Mouse (Mus musculus) monocyte, adult 5-6 weeks (primary cell): ENCODE measurements around the gene Sh3gl2. TPM values are rescaled to one million over a fixed set of nuclear protein-coding genes. Genes with fewer than 3 reads are reported as not detected.

ENCODE experiments used
- ATAC-seq: fragments of 153-309, 156-312 bp; replicated peaks from 2 replicates; pipeline ENCODE4 v1.8.0; 2017; ENCODE audit warnings: mild to moderate bottlenecking; ENCODE audit not compliant: low TSS enrichment, insufficient number of reproducible peaks, severe bottlenecking, poor library complexity, low FRiP score
- total RNA-seq: library from RNA; stranded (forward); fragments of 200-1000, 200-491, 200-594 nt; gene quantifications from 3 replicates; pipeline ENCODE4 v1.2.3, GENCODE M21; 2017

Gene Sh3gl2
- total RNA-seq, 1 experiment from 2014 or later: not detected

DNA sequence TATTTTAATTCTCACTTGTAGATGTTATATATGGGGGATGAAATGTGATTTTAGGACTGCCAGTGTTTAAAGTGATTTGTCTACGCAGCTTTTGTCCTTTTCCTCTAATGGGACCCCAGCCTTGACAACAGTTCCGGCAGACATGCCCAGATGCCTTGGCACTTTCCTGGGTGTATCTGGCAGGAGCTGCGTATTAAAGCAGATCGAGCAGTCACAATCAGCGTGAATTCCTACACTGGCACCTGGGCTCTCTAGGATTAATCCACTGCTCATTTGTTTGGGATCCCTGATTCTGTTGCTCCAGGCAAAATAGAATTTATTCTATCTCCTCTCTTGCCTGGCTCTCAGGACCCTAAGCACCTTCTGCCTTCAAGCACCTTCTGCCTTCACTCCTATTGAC lies 171.7 kb downstream of the Sh3gl2 start:
- no peak for ATAC-seq

DNA sequence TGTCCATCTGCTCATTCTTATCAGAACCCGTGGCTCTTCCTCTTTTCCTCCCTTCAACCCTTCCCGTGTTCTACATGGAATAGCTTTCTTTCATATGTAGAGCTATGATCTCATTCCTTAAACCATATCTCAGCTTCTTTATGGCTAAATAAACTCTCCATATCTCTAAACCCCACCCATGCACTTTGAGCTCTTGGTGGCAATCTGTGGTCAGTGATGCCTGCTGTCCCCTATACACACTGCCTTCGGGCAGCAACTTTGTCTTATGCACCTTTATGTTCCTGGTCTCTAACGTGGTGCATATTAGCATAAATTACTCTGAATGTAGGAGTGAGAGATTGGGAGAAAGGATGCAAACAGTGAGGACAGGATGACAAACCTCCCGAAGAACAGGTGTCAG lies 180.3 kb downstream of the Sh3gl2 start:
- no peak for ATAC-seq

DNA sequence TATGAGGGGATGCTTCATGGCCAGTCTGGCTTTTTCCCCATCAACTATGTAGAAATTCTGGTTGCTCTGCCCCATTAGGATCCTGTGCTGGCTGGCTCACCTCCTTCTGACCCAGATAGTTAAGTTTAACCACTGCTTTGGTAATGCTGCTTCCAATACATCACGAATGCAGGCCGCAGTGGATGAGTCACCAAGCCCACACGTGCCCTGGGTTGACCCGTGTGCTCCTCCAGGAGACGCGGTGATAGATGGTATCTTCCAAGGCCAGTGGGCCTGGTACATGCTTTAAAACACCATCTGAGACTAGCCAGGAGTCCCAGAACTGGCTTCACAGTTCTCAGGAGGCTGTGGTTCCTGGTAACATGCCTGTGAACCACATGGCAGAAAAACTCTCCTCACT lies 182.8 kb downstream of the Sh3gl2 start:
- ATAC-seq: no peak

DNA sequence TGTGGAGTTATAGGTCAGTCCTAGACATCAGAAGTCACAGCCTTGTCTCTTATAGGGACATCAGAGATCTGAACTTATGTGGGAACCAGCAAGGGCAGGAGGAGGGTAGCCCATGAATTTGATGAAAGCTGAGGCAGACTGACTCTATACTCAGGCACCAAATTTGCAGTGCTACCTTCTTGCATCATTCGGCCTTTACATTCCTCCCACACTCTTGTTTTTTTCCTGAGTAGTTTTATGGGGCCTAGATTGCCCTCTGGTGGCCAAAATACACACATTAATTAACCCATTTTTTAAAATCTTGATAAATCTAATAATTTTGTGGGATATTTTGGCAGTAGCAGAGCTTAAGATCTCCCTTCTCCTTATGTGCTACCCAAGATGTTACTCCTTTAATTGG lies 186.9 kb downstream of the Sh3gl2 start:
- ATAC-seq: no peak

DNA sequence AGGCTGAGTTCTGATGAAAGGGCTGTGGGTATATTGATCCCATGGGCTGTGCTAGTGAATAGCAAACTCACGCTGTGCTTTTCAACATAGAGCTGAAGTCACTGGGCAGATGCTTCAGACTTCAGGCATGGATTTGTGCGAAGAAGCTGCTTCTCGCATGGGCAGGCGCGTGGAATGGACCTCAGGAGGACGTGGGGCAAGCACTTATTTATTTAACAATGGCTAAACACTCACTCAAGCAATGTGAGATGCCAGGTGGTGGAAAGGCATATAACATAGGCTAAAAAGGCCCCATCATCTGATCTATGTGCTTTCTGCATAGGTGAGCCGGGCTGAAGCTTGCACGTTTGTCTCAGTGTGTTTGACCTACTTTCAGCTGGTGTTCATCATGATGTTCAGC lies 193.8 kb downstream of the Sh3gl2 start:
- ATAC-seq: no peak

DNA sequence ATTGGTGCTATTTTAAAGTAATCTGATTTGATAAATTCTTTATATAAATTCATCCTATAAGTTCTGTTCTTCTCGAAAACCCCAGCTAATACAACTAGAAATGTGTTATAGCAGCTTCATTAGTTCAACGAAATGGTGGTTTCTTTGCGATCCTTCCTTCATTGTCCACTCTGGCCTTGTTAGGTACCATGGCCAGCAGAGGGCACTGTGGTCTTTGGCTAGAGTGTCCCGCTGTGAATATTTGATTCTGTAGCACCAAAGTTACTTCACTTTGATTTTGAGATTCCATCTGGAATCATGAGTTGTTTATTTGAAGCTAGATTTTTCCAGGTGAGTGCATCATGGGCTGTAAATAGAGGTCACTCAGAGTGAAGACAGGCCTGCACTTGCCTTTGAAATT lies 197.9 kb downstream of the Sh3gl2 start:
- no peak for ATAC-seq

DNA sequence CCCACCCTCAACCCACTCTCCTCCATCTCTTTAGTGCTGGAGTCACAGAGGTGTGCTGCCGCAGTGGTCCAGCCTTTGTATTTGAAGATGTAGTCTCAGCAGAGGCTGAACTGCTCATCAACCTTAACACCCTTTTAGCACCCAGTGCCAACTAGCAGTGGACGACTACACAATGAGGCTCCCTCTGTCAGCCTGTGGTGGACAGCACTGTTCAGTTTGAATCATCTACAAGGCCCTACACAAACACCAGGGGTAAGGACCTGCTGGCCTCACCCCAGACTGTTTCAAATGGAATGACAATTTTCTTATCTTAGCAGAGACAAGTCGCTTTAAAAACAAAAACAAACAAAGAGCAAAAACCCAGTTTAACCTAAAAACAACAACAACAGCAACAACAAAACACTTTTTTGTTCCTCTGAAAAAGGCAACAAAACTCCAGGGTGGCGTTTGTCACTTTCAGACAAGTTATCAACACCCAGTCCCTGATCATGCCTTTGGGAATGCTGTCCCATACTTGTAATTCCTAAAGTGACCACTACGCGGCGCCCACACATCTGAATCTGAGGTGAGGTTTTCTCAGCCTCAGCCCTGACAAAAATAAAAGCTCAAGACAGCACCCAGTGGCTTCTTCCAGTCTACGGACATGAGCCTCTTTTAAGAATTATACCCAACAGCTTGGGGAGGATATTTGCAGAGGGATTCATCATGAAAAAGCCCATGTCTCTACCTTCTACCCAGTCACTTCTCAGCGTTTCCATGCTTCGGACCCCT lies 199.7 kb downstream of the Sh3gl2 start:
- ATAC-seq: no peak

DNA sequence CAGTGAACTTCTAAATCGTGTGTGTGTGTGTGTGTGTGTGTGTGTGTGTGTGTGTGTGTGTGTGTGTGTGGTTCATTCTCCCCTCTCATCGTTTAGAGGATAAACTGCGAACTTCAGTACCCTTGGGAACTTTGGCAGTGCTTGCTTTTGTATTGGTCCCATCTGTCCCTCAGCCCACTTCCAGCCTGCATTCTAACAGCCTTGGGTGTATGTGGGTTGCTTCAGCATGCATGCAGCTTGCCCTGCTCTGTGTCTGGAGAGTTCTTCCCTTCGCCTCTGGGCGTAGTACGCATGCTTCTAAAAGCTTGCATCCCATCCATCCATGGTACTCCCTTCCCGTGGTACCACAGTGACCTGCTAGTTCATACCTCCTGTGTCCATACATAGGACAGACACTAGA lies 200.3 kb downstream of the Sh3gl2 start:
- no peak for ATAC-seq

DNA sequence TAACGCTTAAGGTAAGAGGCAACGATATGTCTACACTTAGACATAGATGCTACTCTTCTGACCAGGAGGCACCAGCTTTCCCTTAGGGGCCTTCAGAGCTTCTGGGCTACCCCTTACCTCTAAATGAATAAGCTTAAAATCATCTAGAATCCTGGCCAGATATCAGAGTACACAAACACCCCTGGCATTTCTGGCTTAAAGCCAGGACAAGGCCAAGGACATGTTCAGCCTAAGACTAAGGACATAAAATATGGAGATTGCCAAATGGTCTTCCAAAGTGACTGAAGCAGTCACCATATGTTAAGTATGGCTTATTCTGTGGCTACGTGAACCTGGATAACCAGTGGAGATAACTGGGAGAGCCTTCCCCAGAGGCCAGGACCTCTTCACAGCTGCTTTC lies 211.5 kb downstream of the Sh3gl2 start:
- no peak for ATAC-seq

DNA sequence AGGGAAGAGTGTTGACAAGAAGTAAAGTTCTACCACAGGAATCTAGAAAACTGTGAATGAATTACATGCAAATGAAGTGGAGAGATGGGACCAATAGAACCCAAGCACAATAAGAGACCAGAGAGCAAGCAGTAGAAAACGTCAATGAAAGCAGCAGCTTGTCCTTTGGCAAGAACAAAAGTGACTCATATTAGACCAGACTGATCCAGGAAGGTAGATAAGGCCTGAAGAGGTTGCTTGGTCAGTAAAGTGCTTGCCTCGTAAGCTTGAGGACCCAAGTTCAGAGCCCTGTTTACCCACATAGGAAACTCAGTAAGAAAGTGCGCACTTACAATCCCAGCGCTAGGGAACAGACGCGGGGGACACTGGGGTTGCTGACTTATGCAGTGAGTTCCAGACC lies 215.5 kb downstream of the Sh3gl2 start:
- no peak for ATAC-seq

DNA sequence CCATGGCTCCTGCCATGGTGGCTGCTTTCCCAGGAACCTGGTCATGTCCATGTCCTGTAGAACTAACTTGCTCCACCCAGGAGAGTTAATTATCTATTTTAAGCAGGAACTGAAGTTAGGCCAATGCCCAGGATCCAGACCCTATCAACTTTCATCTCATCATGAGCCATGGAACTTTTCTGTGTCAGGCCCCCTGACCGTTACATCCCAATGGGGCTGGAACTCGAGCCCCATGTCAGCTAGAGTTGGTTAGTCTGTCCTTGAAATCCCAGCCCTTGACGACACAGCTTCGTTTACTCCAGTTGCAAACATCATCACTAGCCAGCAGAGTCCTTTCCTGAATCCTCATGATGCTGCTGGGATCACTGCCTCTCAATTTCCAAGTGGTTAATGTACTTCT lies 221.3 kb downstream of the Sh3gl2 start:
- no peak for ATAC-seq

DNA sequence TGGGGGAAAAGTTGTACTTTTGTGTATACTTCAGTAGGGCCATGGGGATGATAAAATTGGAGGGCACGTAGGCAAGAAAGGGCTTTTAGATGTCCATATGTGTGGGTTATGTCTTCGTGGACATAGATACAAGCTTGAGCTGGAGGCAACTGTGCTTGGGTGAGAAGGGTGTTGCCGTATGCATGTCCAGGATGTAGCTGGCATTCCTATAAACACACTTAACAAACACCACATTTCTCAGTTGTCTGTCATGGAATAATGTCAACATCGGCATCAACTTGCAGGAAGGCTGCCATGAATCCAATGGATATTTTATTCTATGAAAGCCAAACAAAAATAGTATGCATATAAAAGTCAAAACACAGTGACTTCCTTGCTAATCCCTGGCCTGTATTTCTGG lies 227.9 kb downstream of the Sh3gl2 start:
- ATAC-seq: no peak

DNA sequence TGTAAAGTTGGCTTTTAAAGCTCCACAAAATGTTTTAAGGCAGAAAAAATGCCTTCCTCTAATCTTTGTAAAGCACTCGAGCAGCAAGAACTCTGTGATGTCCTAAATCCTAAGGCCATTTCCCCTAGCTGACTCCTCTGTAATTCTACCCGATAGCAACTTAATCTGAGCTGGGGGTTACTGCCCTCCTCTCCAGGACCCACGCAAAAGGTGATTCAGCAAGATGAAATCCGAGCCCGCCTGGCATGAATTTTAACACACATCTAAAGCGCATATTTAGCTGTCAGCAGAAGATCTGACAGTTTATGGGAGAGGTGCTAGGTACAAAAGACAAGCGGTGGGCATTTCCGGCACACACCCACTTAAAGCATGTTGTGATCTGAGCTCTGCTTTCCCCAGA lies 229.8 kb downstream of the Sh3gl2 start:
- ATAC-seq: no peak

DNA sequence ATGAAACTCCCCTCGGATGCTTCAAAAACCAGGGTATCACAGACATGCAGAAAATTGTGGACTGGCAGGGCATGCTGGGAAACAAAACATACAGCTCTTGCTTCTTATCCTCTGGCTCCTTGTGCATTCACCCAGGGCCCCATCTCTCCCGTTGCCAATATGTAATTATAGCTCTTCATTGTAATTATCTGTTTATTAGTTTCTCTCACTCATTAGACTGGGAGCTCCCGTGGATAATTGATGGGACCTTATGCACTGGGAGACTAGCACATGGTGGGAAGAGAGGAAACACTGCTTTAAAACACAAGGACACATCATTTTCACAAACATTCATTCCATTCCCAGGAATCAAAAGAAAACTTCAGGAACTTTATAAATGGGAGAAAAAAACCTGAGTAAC lies 233.9 kb downstream of the Sh3gl2 start:
- ATAC-seq: no peak

DNA sequence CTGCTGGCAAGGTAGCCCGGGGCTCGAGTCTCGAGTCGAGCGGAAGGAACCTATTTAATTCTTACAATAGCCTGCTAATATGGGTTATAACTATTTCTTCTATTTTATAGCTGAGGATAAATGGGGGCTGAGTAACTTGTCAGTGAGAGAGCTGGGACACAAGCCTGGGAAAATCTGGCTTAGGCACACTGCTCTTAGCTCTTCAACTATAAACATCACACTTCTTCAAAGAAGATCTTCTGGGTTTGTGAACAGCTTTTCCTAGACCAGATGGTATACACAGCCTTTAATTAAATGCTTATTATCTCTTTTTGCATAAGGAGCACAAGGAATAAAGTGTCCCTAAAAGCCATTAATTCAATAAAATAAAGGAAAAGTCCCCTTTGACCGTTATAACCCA lies 278.7 kb downstream of the Sh3gl2 start:
- ATAC-seq: no peak

DNA sequence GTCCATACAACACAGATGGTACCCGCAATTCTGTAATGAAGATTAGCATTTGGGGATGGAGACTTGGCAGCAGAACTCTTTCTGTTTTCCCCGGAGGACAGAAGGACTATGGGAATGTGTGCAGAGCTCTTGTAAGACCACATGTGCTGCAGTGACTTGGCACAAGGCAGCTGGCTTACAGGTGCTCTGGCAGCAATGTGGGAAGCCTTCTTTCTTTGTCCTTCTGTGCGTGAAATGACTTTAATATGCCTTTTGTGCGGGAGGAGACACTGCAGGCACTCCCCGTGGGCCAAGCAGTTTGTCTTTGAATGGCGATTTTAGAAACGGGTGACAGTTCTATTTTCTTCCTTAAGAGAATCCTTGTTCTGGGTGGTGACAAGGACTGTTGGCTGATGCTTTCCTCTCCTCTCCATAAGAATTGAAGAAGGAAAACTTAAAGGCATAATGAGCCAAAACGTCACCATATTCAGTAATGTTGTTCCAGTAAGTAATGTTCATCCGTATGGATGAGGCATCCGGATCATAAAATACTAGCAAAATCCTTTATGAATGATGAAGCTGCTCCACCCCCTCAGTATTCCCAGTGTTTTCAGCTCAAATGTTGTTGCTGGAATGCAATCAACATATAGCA lies 281.5 kb downstream of the Sh3gl2 start:
- ATAC-seq: no peak

DNA sequence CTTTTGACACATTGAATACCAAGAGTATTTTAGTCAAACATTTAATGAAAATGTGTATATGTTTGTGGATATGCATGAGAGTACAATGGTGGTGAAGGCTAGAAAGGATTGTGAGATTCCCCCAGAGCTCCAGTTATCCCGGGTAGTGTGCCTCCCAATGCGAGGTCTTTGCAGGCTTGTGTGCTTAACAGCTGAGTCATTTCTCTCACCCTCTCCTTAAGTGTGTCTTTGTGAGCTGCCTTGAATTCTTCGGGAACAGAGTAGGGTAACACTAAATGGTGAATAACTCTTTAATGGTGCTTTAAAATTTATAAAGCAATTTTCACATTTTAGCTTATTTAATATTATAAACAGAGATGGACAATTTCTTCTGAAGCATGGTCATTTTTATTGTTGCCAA lies 300.8 kb downstream of the Sh3gl2 start:
- ATAC-seq: no peak

DNA sequence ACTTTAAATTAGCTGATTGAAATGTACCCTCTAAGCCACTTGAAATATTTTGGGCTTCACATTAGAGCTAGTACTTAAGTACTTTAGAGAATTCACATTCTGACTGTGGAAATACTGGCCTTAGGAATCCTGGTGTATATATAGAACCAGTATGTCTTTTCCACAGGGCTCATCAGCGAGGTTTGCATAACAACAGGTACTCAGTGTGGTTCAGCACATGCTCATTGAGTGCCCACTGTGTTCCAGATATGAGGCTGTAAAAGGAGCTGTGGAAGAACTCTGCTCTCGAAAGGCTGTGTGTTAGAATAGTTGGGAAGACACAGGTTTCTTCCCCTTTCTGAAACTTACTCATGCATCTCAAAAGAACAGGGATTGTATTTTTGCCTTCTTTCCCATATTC lies 302.1 kb downstream of the Sh3gl2 start:
- ATAC-seq: no peak

DNA sequence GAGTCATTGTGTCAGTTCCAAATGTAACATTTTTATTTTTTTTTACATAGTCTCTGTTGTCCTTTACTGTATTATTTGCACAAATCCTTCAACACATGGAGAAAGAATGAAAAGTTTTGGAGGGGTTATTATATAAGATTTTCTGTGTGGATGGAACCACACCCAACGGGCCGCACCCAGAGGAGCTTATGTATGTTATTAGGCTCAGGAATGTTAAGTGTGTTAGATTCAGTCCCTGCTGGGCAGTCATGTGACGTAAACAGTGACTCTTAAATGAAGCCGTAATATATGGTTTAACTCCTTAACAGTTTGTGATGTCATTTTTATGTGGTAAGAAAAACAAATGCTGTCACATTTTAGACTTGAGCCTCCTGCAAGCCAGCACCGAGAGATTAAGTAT lies 302.6 kb downstream of the Sh3gl2 start:
- ATAC-seq: no peak

DNA sequence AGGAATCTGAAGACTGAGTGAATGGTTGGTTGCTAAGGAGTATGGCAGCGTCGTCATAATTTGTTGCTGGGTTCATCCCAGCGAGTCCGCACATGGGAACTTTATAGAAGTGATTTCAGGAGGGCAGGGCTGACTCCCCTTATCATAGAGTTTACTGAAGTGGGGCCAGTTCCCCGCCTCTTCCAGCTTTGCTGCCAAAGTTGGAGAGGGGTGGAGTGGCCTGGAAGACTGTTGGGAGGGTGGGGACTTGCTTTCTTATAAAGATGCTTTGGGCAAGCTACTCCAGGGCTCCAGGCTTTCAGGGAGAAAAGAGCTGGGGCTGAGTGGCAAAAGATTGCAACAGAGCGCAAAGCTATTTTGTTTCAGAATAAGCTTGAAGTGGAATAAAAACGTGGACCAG lies 308.4 kb downstream of the Sh3gl2 start:
- no peak for ATAC-seq

DNA sequence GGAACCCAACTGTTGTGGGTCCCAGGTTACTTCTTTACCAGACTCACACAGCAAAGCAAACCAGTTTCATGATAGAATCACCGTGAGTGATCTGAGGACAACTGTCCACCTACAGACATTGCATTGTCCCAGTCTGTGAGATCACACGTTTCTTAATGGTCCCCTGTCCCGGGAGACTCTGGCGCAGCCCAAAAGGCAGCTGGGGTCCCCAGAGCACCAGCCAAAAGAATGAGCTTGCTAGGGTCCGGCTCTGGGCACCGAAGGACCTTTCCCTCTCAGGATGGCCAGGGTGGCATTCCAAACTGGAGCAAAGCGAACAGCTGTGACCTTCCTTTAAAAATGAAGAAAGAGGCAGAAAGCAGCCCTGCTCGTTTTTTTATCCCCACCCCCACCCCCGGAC lies 308.9 kb downstream of the Sh3gl2 start, which contains the start of gene Adamtsl1:
Gene Adamtsl1 (plus strand): TSS at position 381 of the 400 bp plus-strand sequence.
- ATAC-seq: no peak
